ENCODE assay signal across 11 mouse cellular contexts in the genomic region with DNA sequence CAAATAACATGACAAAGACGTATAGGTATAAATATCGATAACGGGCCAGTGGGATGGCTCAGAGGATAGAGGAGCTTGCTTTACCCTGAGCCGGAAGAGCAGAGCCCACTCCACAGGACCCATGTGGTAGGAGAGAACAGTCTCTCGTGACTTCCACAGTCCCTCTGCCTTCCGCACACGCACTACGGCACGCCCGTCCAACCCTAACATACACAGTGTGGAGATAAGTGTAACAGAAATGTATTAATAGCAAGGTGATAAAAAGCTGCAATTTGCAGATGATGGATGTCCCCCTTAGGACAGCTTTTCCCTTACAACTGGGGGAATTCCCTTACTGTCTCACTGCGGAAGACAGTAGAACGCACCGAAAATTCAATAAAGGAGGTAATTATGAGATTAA. TPM values are rescaled to one million over a fixed set of nuclear protein-coding genes. Genes with fewer than 3 reads are reported as not detected.
A peak's percentile ranks its signal among the peaks of the same experiment; 100 is the strongest.
DNase-seq lines count a peak whose midpoint lies in the region; ATAC-seq and TF ChIP-seq lines count a peak whose summit lies in the region.
"Had no signal": no experiment of that assay in that cellular context is flagged by ENCODE, and none has a peak within 500 bp of the region (broad histone marks: within the 10 kb centered on the region; RNA-seq: fewer than 3 reads in every experiment).

No protein-coding gene starts in this region.

- WGBS in heart, embryonic 16.5 days, result 45% methylated on average over 13 of the region's 13 CpGs
- WGBS in liver, embryonic 16.5 days (ENCODE audit: insufficient replicate concordance), result 35% methylated on average over 13 of the region's 13 CpGs

- intact Hi-C loops in heart, postnatal 10 days (cut with DNase I), result no loop called here

- no peaks in the 10 kb centered on the region for H3K9me3 ChIP-seq in heart, embryonic 16.5 days (replicated peaks; ENCODE audit: control insufficient read depth, low read length)
- no peaks in the 10 kb centered on the region for H3K9me3 ChIP-seq in MEL (replicated peaks; ENCODE audit: insufficient read depth, low read length)
- 0 out of 2 replicates have a peak, but pooled peaks cover 2% of the 10 kb centered on the region for H3K9me3 ChIP-seq in liver, embryonic 16.5 days (replicated peaks; ENCODE audit: control insufficient read depth, low read length)

- peaks cover 19% of the 10 kb centered on the region for H3K4me1 ChIP-seq in heart, embryonic 16.5 days (ENCODE audit: control insufficient read depth, insufficient read depth, low read length)
- peaks cover 17 to 43% of the 10 kb centered on the region in 2 experiments for H3K4me1 ChIP-seq in MEL (ENCODE audit: control insufficient read depth in 1 of 2, insufficient read depth in 2 of 2, low read length in 2 of 2)
- peaks cover 23% of the 10 kb centered on the region for H3K4me1 ChIP-seq in liver, embryonic 16.5 days (ENCODE audit: control insufficient read depth, low read depth, low read length)

- no peak for DNase-seq in heart, postnatal 10 days
- peak; percentile 88 for DNase-seq in MEL (ENCODE audit: low read depth, low spot score)
- DNase-seq in T-cell, adult 2 months (ENCODE audit: low spot score), result no peak
- DNase-seq in adrenal gland, adult 2 months, result no peak
- DNase-seq in cerebellum, postnatal 36 days, result no peak
- DNase-seq: cerebellum, postnatal 25 days; gastrocnemius, postnatal 25 days; thymus, postnatal 36 days had no signal

- no peak for TF ChIP-seq CTCF in MEL (IDR thresholded peaks at IDR 0.05 in 2 of 3, conservative IDR thresholded peaks at IDR 0.05 in 1 of 3; ENCODE audit: control insufficient read depth in 1 of 3, insufficient read depth in 1 of 3, low read depth in 2 of 3, low read length in 3 of 3, poor library complexity in 1 of 3, severe bottlenecking in 1 of 3)

- H3K4me2 ChIP-seq in heart, embryonic 16.5 days (ENCODE audit: low read depth, low read length), result peak overlapping the region; percentile 31
- peak overlapping the region; percentile 46 for H3K4me2 ChIP-seq in liver, embryonic 16.5 days (ENCODE audit: low read depth, low read length)

- peaks cover 7% of the 10 kb centered on the region for H3K79me2 ChIP-seq in MEL (ENCODE audit: control insufficient read depth, insufficient read depth, low read length, poor library complexity)

- peak in 1 of 2 experiments; percentile 41; a peak in 1 of 4 replicates for TF ChIP-seq POLR2A in MEL (IDR thresholded peaks at IDR 0.05; ENCODE audit: control insufficient read depth in 1 of 2, insufficient read depth in 1 of 2, low read depth in 1 of 2, low read length in 2 of 2, poor library complexity in 1 of 2)

- no peak overlapping the region for H3K4me3 ChIP-seq in heart, embryonic 16.5 days (ENCODE audit: low read length)
- 0 out of 4 replicates have a peak overlapping the region, but pooled peaks of 1 of the 2 experiments have one; percentile 1 for H3K4me3 ChIP-seq in MEL (ENCODE audit: control insufficient read depth in 1 of 2, insufficient read depth in 1 of 2, low read depth in 2 of 2, low read length in 2 of 2)
- H3K4me3 ChIP-seq in liver, embryonic 16.5 days (ENCODE audit: low read depth, low read length), result no peak overlapping the region

- H3K27ac ChIP-seq in heart, embryonic 16.5 days (ENCODE audit: low read length), result peak overlapping the region; percentile 75
- H3K27ac ChIP-seq in MEL (ENCODE audit: control insufficient read depth, low read depth, low read length), result peak overlapping the region; percentile 86
- peak overlapping the region; percentile 50 for H3K27ac ChIP-seq in liver, embryonic 16.5 days (ENCODE audit: low read length)

- ATAC-seq in heart, embryonic 16.5 days (replicated peaks; ENCODE audit: extremely low read depth, insufficient read depth, low FRiP score), result 0 out of 2 replicates have a peak, but pooled peaks have one; percentile 47
- peak; percentile 68 for ATAC-seq in erythroid progenitor cell, adult 5-6 weeks (replicated peaks; ENCODE audit: low FRiP score, poor library complexity, severe bottlenecking)
- ATAC-seq in liver, embryonic 16.5 days (ENCODE audit: low read depth), result peak; percentile 78

- H3K9ac ChIP-seq in heart, embryonic 16.5 days (ENCODE audit: low read length), result peak overlapping the region; percentile 49
- H3K9ac ChIP-seq in MEL (ENCODE audit: control insufficient read depth, low read depth, low read length, poor library complexity, severe bottlenecking), result peak overlapping the region; percentile 57
- peak overlapping the region; percentile 27 for H3K9ac ChIP-seq in liver, embryonic 16.5 days (ENCODE audit: low read depth, low read length)

- H3K36me3 ChIP-seq in heart, embryonic 16.5 days (ENCODE audit: control insufficient read depth, insufficient read depth), result peaks cover 6% of the 10 kb centered on the region; the same call in 1 of the 2 replicates
- H3K36me3 ChIP-seq in MEL (ENCODE audit: control insufficient read depth in 1 of 2, insufficient read depth in 2 of 2, low read length in 2 of 2), result peaks cover 0 to 25% of the 10 kb centered on the region in 2 experiments; a peak in 2 of 4 replicates
- no peaks in the 10 kb centered on the region for H3K36me3 ChIP-seq in liver, embryonic 16.5 days (ENCODE audit: control insufficient read depth, insufficient read depth)

- TF ChIP-seq EP300 in MEL (IDR thresholded peaks at IDR 0.05; ENCODE audit: low read depth in 1 of 2, low read length in 2 of 2), result peak; percentile 84 to 92

- TF ChIP-seq RAD21 in MEL (IDR thresholded peaks at IDR 0.05; ENCODE audit: low read depth, low read length), result no peak

- no peaks in the 10 kb centered on the region for H3K27me3 ChIP-seq in heart, embryonic 16.5 days (ENCODE audit: control insufficient read depth, insufficient read depth, low read length)
- no peaks in the 10 kb centered on the region for H3K27me3 ChIP-seq in MEL (ENCODE audit: control insufficient read depth in 1 of 2, insufficient read depth in 2 of 2, low read length in 2 of 2)
- H3K27me3 ChIP-seq in liver, embryonic 16.5 days (ENCODE audit: control insufficient read depth, insufficient read depth, low read depth, low read length), result no peaks in the 10 kb centered on the region

TF ChIP-seq in MEL, 35 proteins besides CTCF, POLR2A, EP300 and RAD21 (continues in another document):
- TF ChIP-seq TAL1 (IDR thresholded peaks at IDR 0.05; ENCODE audit: low read length) (peak; percentile 43), MAX (IDR thresholded peaks at IDR 0.05; ENCODE audit: low read length) (peak; percentile 96), TCF12 (IDR thresholded peaks at IDR 0.05; ENCODE audit: low read depth, low read length) (peak; percentile 86), MEF2A (IDR thresholded peaks at IDR 0.05; ENCODE audit: extremely low read depth, insufficient replicate concordance, low read depth, low read length, poor library complexity, severe bottlenecking) (peak; percentile 93; the same call in 1 of the 2 replicates), USF2 (IDR thresholded peaks at IDR 0.05; ENCODE audit: borderline replicate concordance in 1 of 2, insufficient read depth in 1 of 2, low read depth in 1 of 2, low read length in 2 of 2) (peak in 1 of 2 experiments; percentile 62; a peak in 2 of 4 replicates), NRF1 (IDR thresholded peaks at IDR 0.05; ENCODE audit: insufficient read depth, low read depth, low read length, poor library complexity, severe bottlenecking) (no peak), MAFK (IDR thresholded peaks at IDR 0.05; ENCODE audit: borderline replicate concordance, low read depth, low read length) (no peak), KAT2A (conservative IDR thresholded peaks at IDR 0.05; ENCODE audit: low read depth, low read length) (no peak), ZNF384 (IDR thresholded peaks at IDR 0.05; ENCODE audit: low read depth, low read length) (no peak), RCOR1 (IDR thresholded peaks at IDR 0.05; ENCODE audit: low read depth, low read length) (peak; percentile 53), USF1 (IDR thresholded peaks at IDR 0.05; ENCODE audit: low read depth, low read length) (peak; percentile 91), JUND (IDR thresholded peaks at IDR 0.05; ENCODE audit: low read depth, low read length) (no peak), ZC3H11A (IDR thresholded peaks at IDR 0.05; ENCODE audit: low read depth, low read length) (no peak), TBP (IDR thresholded peaks at IDR 0.05; ENCODE audit: low read depth, low read length) (no peak), MYB (IDR thresholded peaks at IDR 0.05; ENCODE audit: low read depth, low read length) (peak; percentile 66; the same call in 1 of the 2 replicates), HCFC1 (IDR thresholded peaks at IDR 0.05; ENCODE audit: low read depth, low read length) (peak; percentile 67), POLR2AphosphoS2 (IDR thresholded peaks at IDR 0.05; ENCODE audit: low read length) (no peak), UBTF (IDR thresholded peaks at IDR 0.05; ENCODE audit: borderline replicate concordance, insufficient read depth, low read depth, low read length) (no peak), SMC3 (IDR thresholded peaks at IDR 0.05; ENCODE audit: low read depth, low read length) (no peak), ZMIZ1 (IDR thresholded peaks at IDR 0.05; ENCODE audit: low read depth, low read length) (no peak), CHD2 (IDR thresholded peaks at IDR 0.05; ENCODE audit: low read length) (no peak), MYC (IDR thresholded peaks at IDR 0.05; ENCODE audit: low read depth, low read length) (peak; percentile 97), NELFE (IDR thresholded peaks at IDR 0.05; ENCODE audit: low read depth, low read length) (no peak), BHLHE40 (IDR thresholded peaks at IDR 0.05; ENCODE audit: borderline replicate concordance, low read depth, low read length) (peak; percentile 90), ZKSCAN1 (IDR thresholded peaks at IDR 0.05; ENCODE audit: low read depth, low read length) (no peak), CHD1 (IDR thresholded peaks at IDR 0.05; ENCODE audit: low read depth, low read length) (no peak), SIN3A (IDR thresholded peaks at IDR 0.05; ENCODE audit: low read length) (peak; percentile 83), ELF1 (IDR thresholded peaks at IDR 0.05; ENCODE audit: low read depth, low read length) (peak; percentile 79)

RNA-seq across cellular contexts. Expression of a gene that starts 25.1 kb away (rescaled TPM):
- polyA plus RNA-seq in heart, embryonic 16.5 days (2015; fragmentation: Nextera tagmentation; extraction: Ambion mirVana), result 7.8 and 8.9 TPM in 2 replicates
- total RNA-seq in heart, postnatal 10 days (2021), result 10 to 100 TPM; 31.1 to 31.5 TPM
- 13.2 and 16.4 TPM in 2 replicates for total RNA-seq in MEL (2012; rRNA removed)
- 10 to 100 TPM in 1 of 2 experiments, not detected in 1; 23.3 TPM for polyA plus RNA-seq in MEL (2012; ENCODE audit: insufficient read depth in 1 of 2, insufficient read length in 2 of 2, low read depth in 1 of 2, low replicate concordance in 2 of 2, missing spikeins in 1 of 2)
- 5.4 and 10.8 TPM in 2 replicates for total RNA-seq in erythroid progenitor cell, adult 5-6 weeks (2015; ENCODE audit: low replicate concordance)
- total RNA-seq in erythroid progenitor cell, adult 5-6 weeks (2017; ENCODE audit: low replicate concordance), result 7.3 and 9.5 TPM in 2 replicates
- 2.2 and 2.5 TPM in 2 replicates for polyA plus RNA-seq in liver, embryonic 16.5 days (2015; fragmentation: Nextera tagmentation; extraction: Ambion mirVana)
- 10 to 100 TPM; 36.7 to 45.8 TPM for total RNA-seq in adrenal gland, adult 2 months (2021)
- 44.3 and 56.7 TPM in 2 replicates for polyA plus RNA-seq in adrenal gland, adult 2 months (2012; rRNA removed)
